Mouse (Mus musculus) gastrocnemius, postnatal 25 days (tissue): ENCODE measurements around the gene Lrfn5. TPM values are rescaled to one million over a fixed set of nuclear protein-coding genes. Genes with fewer than 3 reads are reported as not detected.

ENCODE experiments used
- DNase-seq: peaks from one replicate; pipeline ENCODE4 v3.0.0; 2022
- long read RNA-seq, 2 experiments: library from polyadenylated mRNA; stranded (forward); transcript quantifications; one replicate each; pipeline ENCODE4 v2.0.0; 2021
- total RNA-seq, 2 experiments: library from RNA; stranded (reverse); gene quantifications; 1 replicate in 1 of 2; 2 replicates in 1 of 2; pipeline ENCODE4 v1.2.3; 2021

Gene Lrfn5
- total RNA-seq = not detected
- long read RNA-seq, experiment 1 = 0 reads
- long read RNA-seq, experiment 2 = 0 reads

DNA sequence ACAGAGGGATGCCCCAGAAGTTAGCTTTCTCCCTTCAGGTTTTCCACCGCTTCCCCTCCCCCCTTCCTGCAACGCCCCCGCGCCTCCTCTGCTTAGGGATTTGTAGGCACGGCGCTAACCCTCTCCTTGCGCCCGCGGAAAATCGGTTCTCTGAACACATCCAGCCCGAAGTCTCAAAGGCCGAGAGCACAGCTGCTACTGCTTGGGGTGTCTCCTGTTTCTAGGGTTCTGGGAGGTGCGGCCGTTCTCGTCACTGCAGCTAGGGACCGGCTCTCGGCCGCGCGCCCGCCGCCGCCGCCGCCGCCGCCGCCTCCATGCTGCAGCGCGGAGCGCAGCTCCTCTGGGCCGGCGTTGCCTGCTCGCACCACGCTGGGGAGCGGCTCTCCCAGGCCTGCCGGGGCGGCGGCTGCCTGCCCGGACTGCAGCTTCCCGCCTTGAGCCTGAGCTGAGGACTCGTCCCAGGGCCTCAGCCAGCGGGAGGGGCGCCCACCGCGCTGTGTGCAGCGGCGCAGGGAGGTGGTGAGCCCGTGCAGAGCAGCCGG is at the start of gene Lrfn5:
Lrfn5 (plus strand) TSS at position 322 of the 542 bp plus-strand sequence.
- no peak for DNase-seq

DNA sequence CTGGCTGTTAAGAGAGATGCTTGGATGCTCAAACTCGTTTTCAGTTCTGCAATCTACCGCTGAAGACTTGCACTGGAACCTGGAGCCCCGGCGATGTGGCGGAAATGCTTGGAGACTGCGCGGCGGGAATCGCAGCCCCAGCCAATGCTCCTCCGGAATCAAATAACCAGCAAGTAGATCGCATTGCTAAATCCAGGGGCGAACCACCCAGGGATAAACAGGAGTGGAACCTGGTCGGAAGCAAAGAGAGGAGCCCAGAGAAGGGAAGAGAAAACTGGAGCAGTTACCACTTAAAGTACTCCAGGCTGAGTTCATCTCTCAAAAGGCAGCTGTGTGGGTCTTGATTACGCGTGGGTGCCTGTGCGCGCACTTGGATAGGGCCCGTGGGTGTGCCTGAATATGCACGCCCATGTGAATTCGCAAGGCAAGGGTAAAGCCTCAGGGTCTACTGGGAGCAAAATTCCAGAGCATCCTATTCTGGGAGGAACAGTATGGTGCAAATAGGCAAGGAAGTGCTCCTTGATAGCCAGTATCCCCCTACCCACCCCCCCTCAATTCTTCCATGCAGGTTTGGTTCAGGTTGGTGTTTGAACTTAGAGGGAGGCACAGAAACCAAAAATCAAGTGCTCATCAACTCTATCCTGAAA is 1.3 kb upstream of the Lrfn5 start:
- DNase-seq = no peak

DNA sequence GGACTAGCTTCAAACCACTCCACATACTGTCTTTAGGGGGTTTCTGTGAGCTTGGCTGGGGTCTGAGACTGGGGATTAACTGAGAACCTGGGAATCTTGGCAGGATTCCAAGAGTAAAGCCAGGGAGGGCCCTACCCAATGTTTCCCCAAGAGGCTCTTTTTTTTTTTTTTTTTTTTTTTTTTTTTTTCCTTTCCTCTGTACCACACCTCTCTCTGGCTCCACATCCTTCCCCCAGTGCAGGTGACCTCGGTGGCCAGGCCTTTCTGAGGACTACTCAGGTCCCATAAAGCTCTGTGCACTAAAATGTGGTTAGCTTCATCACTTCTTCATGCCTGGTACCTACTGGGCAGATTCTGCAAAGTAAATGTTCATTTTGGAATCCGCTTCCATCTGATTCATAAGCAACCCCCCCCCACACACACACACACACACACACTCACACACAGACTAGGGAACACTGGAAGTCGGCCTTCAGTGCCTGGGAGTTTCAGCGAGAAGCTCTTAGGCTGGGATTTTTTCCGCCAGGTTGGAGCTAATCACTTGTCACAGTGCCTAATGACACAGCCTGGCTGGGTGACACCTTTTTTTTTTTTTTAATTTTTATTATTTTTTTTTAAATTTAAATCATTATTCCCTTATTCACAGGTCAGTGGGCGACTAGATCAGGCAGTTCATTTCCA is 662 bp upstream of the Lrfn5 start:
- DNase-seq = no peak

DNA sequence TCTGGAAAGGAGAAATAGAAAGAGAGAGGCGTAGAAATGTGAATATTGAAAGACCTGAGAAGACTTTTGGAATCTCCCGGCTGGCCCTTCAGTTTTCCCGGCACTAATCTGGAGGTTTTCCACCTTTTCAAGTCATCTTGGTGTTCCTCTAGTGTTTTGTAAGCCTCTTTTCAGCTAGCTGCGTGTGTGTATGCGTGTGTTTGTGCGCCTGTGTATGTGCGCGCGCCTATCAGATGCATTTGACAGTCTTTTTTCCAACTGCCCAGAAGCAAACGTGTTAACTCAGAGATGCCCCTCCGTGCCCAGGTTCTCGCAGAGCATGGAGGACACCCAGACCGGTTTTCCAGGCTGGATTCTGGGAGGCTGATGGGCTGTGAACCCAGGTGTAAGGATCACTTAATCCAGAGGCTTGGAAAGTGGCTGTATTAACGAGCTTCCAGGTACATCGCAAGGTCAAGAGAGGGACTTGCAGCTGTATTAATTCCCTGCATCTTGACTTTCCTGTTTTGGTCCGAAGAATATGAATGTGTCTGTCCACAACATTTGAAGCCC is 757 bp downstream of the Lrfn5 start:
- DNase-seq = no peak

DNA sequence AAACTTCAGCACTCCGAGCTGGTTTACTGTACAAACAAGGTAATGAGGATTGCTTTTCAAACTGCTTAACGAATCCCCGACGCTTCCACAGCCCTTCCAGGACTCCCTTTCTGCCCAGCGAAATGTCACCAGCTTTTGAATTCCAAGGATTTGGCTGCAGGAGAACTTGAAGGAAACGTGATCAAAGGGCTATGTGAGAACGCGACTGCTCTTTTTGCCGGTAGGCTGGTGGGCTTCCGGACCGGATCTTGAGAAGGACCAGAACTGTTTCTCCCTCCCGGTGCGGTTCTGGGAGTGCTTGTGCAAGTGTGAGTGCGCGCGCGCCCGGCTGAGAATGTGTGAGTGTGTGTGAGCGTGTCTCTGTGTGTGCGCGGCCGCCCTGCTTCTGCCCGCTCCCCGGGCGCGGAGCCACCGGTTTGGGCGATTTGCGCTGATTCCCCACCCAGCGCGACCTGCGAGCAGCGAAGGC is 1.3 kb downstream of the Lrfn5 start:
- DNase-seq = no peak

DNA sequence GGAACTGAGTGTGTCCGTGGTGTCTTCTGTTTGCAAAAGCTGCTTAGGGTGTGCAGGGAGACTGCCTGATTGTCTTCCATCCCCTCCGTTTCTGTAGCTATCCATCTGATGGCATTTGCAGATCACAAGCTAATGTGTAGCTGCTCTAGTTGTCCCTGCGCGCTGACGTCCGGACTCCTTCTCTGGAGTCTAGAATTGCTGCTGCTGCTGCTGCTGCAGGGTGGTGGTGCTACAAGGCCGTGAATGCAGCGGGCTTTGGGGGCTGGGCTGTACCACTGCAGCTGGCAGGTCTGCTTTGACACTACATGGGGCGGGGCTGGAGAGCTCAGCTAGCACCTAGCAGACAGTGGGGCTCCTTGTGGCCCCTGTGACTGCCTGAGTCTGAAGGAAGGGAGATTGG is 3.2 kb downstream of the Lrfn5 start:
- no peak for DNase-seq

DNA sequence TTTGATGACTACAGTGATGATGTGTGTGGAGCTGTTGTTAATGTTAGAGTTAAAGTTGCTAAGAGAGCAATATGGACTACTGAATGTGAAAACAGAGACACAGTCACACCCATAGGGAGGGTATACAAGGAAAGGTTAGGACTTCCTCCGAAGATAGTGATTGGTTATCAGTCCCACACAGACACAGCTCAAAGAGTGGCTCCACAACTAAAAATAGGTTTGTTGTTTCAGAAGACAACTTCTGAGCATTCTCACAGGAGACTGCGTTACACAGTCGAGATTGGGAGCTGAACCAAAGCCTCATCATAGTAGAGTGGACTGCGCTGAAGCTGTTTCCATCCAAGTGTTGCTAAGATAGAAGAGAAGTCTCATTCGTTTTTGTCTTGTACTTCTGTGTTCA is 57.0 kb downstream of the Lrfn5 start:
- no peak for DNase-seq

DNA sequence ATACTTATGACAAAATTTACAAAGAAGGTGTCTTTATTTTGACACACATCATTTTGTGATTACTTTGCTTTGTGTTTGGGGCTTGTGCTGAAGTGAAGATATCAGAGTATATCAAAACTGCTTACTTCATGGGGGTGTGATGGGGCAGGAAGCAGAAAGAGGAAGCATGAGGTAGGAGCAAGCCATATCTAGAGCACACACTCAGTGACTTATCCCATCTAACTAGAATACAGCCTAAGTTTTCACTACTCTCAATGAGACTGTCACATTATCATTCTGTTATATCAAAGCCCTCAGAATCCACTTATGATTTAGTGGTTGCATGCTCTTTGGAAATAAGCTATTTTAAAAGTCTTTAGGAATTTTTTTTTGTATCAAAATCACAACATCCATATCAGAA is 77.4 kb downstream of the Lrfn5 start:
- DNase-seq = no peak

DNA sequence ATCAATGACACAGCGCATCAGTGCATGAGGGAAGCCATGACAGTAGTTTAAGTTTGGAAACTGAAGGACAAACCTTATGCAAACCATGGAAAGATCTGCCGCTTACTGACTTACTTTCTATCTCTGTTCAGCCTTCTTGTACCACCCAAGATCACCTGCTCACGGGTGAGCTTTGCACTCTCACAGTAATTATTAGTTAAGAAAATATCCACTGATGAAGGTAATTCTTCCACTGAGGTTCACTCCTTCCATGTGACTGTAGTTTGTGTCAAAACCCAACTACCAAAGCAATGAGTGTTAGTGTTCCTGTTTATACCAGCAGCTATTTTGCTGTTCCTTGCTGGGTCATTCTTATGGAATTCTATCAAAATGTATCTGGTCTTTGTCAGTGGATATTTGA is 84.9 kb downstream of the Lrfn5 start:
- DNase-seq = no peak

DNA sequence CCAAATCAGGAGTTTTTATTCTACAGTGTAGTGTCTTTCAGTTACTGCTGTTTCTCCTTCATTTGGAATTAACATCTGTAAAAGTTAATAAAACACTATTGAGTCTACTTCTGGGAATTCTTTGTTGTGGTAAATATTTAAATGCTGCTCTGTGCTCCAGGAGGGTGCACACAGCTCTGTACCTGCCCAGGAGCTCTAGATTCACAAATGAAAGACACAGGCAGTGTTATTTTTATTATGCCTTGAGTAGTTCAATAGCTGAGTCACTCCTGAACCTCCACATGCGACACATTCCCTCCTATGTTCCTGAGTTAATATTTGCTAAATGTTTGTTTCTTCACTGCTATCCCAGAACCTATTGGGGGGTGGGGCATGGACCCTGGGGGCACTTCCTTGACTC is 87.1 kb downstream of the Lrfn5 start:
- no peak for DNase-seq

DNA sequence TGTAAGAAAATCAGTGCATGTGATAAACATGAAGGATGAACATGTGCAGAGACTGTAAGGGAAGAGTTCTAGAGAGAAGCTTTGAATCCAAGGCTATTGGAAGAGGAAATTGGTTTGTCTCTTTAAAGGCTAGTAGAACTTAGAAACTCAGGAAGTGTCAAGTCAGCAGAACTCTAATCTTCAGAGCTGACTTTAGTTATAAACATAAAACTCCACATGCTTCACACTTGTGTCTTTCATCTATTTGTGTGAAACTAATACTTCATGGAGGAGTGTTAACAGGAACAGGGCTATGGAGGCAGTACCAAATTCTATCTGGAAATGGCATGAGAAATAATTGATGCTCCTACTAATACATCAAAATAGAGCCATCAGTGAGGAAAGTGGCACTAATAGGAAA is 101.6 kb downstream of the Lrfn5 start:
- no peak for DNase-seq

DNA sequence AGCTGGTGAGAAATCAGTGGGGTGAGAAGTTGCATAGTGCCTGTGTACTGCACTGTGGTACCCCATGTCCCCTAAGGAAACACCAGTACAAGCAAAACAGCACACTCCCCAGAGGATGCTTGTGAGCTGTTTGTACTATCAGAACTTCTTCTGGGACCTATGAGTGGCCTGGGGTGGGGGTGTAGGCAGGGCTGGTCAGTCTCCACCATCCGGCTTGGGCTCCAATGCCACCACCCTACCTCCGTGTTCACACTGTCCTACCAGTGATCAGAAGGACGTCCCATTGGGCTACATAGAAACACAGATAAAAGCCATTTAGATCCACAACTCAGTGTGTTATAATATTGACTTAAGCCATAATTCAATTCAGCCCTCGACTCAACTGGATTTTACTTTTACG is 131.4 kb downstream of the Lrfn5 start:
- DNase-seq = no peak

DNA sequence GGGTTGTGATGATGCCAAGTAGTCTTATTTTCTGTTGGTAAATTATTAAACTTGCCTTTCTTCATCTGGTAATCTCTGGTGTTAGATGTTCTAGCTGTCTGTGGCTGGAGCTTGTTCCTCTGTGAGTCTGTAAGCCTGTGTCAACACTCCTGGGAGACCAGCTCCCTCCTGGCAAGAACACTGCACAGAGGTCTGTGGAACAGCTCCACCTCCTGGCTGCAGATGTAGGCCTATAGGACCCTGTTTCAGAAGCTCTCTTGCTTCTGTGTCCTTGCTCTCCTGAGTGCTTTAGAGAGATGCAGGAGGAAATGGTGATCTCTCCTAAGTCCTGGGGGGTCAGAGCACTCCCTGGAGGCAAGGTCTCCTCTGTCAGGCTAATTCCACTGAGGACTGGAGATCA is 200.2 kb downstream of the Lrfn5 start:
- no peak for DNase-seq

DNA sequence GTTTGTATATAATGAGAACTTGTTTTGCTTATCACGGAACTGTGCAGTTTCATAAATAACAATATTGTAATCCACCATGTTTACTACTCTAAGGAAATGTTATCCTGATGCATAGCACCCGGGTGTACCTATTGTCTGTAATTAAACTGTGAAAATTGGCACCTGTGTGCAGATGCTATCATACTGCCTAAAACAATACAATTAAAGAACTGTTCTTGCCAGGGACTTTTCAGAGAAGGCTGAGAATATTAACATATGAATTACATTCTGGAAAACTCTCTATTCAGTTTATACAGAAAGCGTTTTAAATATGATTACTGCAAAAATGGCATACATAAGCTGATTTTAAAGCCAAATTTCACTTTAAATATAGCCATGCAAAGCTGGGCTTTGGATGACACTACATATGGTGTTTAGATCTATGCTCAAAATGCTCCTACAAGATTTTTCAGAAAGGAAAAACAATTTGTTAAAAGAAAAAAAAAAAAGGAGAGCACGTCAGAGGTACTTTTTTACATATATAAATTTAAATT is 284.2 kb downstream of the Lrfn5 start:
- DNase-seq = no peak

DNA sequence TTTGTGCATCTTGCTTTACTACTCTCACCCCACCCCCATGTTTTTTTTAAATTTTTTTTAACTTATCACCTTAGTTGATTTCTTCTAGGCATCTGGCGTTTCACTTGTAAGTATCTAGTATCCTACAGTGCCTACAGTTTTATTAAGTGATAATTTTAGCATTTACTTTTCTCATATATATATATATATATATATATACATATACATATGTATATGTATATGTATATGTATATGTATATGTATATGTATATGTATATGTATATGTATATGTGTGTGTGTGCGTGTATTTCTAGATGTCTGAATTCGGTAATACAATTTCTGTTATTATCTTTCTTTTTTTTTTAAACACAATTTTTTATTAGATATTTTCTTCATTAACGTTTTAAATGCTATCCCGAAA is 300.7 kb downstream of the Lrfn5 start:
- no peak for DNase-seq

DNA sequence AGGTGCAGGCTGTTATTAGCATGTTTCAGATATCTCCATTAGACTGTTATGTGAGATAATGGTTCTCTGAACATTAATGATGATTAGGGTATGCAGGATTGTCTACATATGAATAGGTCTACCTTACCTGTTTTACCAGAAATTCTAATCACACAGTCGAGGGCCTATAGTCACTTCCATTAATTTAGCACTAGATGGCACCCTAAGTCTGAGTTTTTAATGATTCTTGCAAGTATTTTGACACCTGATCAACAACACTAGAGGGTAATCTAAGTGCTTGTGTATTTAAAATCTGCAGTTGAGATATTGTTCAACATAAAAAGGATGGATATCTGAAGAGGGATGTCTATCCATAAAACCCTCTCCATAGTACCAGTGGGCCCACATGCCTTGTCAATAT is 303.4 kb downstream of the Lrfn5 start:
- DNase-seq = no peak

DNA sequence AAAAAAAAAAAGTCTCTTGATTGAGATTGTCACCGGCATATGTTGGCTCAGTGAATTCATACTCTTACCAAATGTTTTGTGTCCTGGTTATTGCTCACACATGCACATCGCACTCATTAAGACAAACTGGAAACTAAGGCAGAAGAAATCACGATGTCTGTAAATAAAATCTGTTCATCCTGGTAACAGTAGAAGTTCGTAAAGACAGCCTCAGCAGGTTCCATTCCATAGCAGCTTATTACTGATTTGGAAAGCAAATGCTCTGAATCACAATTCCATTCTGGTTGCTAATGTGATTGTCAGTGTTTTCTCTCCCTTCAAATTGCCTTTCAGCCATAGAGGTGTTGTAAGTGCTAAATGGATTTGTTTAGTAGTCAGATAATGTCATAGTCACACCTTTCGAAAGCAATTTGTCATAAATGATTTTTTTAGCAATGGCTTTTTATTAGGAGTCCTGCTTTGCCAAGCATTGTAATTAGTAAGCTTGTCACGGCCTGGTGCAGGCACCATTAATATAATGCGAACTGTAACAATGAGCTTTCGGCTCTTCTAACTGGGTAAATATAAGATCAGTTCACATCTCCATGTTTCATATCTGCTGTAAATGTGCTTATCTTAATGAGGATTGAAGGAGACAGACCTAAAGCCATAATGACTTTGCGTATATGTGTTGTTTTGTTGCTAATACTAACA is 319.8 kb downstream of the Lrfn5 start:
- DNase-seq = no peak

DNA sequence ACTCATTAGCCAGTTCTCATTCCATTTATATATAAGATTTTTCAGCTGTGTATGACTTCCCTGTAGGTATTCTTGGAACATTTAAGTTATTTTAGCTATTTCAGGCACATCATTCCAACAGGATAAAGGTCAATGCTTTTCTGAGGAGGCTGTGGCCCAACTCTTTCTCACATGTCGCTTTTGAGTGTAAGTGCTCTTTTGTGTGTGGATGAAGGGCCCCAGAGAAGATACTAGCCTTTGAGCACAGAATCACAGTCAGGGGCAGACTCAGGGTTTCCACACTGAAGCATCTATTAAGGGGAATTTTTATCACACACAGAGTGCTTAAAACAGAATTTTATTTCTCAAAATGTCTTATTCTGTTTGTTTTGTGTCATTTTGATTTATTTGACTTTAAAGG is 331.2 kb downstream of the Lrfn5 start:
- no peak for DNase-seq
